Mouse (Mus musculus): ENCODE results near the gene 2010111I01Rik. TPM values are rescaled to one million over a fixed set of nuclear protein-coding genes. Genes with fewer than 3 reads are reported as not detected.
"Not testable (repeated sequence)": the region's sequence is repeated elsewhere in the genome, so short reads cannot be mapped to it uniquely, and the experiment has no call there.

The 2010111I01Rik gene
- total and polyA plus RNA-seq, 3 experiments: 84.6 to 101 (median 91.0) TPM

DNA sequence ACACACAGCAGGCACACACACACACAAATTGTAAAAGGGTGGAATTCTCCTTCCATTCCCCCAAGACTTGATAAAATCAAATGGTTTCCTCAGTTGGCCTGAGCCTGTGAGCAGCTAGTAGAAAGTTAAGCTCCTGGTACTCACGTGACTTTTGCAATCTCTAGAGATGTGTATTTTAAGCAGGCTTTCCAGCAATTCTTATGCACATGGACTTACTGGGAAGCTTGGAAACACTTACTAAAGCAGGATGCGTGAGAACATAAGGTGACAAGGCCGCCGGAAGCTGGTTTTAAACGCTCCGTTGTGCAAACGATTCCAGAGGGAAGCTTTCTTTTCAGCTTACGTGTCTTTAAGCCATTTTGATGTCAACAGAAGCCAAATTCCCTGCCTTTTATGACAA, 41.5 kb upstream of the 2010111I01Rik start:
- DNase-seq: no peak
- Histone ChIP-seq H3K79me2 (replicated peaks; ENCODE audit: control insufficient read depth, insufficient read depth, low read length) (no peaks in the 10 kb centered on the region), H3K4me3 (no peak overlapping the region), H3K27me3 (ENCODE audit: control insufficient read depth, insufficient read depth, low read length) (no peaks in the 10 kb centered on the region), H3K36me3 (ENCODE audit: control insufficient read depth, insufficient read depth, low read length) (no peaks in the 10 kb centered on the region; the same call in 1 of the 2 replicates), H3K4me1 (ENCODE audit: control insufficient read depth, insufficient read depth, low read length) (0 out of 2 replicates have a peak, but pooled peaks cover 1% of the 10 kb centered on the region), H3K9ac (ENCODE audit: low read depth, low read length) (no peak overlapping the region), H3K27ac (no peak overlapping the region)
- TF ChIP-seq EP300 (IDR thresholded peaks at IDR 0.05; ENCODE audit: insufficient read depth, low read depth, low read length): no peak
- TF ChIP-seq CTCF (IDR thresholded peaks at IDR 0.05): no peak
- no peak for TF ChIP-seq POLR2A (IDR thresholded peaks at IDR 0.05; ENCODE audit: insufficient read depth, low read depth, low read length)
- intact Hi-C loops (cut with DNase I): loop anchor here (10.0 kb wide), 1 partner anchor 272 kb away; no protein-coding TSS in a partner anchor
- WGBS: 35% methylated on average over 8 of the region's 8 CpGs

DNA sequence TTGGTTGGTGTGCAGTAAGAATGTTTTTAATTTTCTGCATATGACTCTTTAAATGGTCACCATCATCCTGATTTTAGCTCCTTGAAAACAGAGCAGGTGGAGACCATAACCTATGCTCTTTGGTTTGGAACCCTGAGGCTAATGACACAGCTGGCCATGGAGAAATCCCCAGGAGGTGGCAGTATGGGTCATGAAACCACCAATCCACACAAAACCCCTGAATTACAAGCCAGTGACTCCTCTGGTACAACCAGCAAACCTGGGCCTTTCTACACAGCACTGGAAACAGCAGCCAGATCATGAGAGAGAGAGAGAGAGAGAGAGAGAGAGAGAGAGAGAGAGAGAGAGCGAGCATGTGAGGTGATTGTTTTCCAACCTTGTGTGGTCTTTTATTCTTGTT, 38.2 kb upstream of the 2010111I01Rik start:
- peaks cover 1% of the 10 kb centered on the region; the same call in 1 of the 2 replicates for H3K4me1 ChIP-seq (ENCODE audit: control insufficient read depth, insufficient read depth, low read length)
- TF ChIP-seq POLR2A (IDR thresholded peaks at IDR 0.05; ENCODE audit: insufficient read depth, low read depth, low read length): no peak
- peak; percentile 35; the same call in 1 of the 2 replicates for TF ChIP-seq EP300 (IDR thresholded peaks at IDR 0.05; ENCODE audit: insufficient read depth, low read depth, low read length)
- peak; percentile 79 for TF ChIP-seq CTCF (IDR thresholded peaks at IDR 0.05)
- DNase-seq: peak; percentile 38 to 57
- intact Hi-C loops (cut with DNase I): loop anchor here (10.0 kb wide), 1 partner anchor 268 kb away; no protein-coding TSS in a partner anchor
- no peak overlapping the region for H3K27ac ChIP-seq
- 71% methylated on average over 1 of the region's 1 CpGs for WGBS
- H3K4me3 ChIP-seq: no peak overlapping the region
- no peaks in the 10 kb centered on the region for H3K27me3 ChIP-seq (ENCODE audit: control insufficient read depth, insufficient read depth, low read length)
- no peaks in the 10 kb centered on the region for H3K79me2 ChIP-seq (replicated peaks; ENCODE audit: control insufficient read depth, insufficient read depth, low read length)
- no peaks in the 10 kb centered on the region for H3K36me3 ChIP-seq (ENCODE audit: control insufficient read depth, insufficient read depth, low read length)
- H3K9ac ChIP-seq (ENCODE audit: low read depth, low read length): no peak overlapping the region

DNA sequence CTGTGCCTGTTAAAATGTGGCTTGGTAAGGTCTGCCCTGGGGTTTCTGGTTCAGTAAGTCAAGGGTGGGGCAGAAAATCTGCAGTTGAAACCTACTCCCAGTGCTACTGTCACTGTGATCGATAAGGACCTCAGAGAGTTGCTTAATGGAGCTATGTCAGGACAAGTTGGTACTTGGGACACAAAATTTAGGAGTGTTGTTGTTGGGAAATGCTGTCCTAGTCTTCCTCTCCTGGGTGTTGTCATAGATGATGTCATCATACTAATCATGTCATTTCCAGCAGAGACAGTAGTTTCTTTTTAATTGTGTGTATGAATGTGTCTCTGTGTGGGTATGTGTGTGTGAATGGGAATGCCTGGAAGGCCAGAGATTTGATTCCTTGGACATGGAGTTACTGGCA, 37.2 kb upstream of the 2010111I01Rik start:
- H3K9ac ChIP-seq (ENCODE audit: low read depth, low read length): no peak overlapping the region
- no peak overlapping the region for H3K4me3 ChIP-seq
- no peak for TF ChIP-seq CTCF (IDR thresholded peaks at IDR 0.05)
- H3K79me2 ChIP-seq (replicated peaks; ENCODE audit: control insufficient read depth, insufficient read depth, low read length): no peaks in the 10 kb centered on the region
- H3K27ac ChIP-seq: no peak overlapping the region
- no peaks in the 10 kb centered on the region for H3K27me3 ChIP-seq (ENCODE audit: control insufficient read depth, insufficient read depth, low read length)
- WGBS: 79% methylated on average over 1 of the region's 1 CpGs
- intact Hi-C loops (cut with DNase I): loop anchor here (10.0 kb wide), 1 partner anchor 267 kb away; no protein-coding TSS in a partner anchor
- H3K4me1 ChIP-seq (ENCODE audit: control insufficient read depth, insufficient read depth, low read length): peaks cover 1% of the 10 kb centered on the region; the same call in 1 of the 2 replicates
- no peaks in the 10 kb centered on the region for H3K36me3 ChIP-seq (ENCODE audit: control insufficient read depth, insufficient read depth, low read length)
- no peak for DNase-seq

DNA sequence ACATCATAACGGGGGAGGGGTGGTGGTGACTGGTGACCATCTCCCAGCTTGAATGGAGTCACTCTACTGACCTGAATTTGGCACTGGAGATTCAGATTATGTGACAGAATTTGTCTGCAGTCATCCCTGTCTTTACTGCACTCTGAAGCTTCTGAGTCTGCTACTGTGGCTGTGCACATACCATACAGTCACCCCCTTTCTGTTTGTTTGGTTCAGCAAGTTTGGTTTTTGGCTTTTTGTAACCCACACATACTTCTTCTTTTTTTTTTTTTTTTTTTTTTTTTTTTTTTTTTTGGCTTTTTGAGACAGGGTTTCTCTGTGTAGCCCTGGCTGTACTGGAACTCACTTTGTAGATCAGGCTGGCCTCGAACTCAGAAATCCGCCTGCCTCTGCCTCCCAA, 35.5 kb upstream of the 2010111I01Rik start:
- not testable (repeated sequence) for H3K27me3 ChIP-seq (ENCODE audit: control insufficient read depth, insufficient read depth, low read length)
- intact Hi-C loops (cut with DNase I): loop anchor here (10.0 kb wide), 1 partner anchor 266 kb away; no protein-coding TSS in a partner anchor

DNA sequence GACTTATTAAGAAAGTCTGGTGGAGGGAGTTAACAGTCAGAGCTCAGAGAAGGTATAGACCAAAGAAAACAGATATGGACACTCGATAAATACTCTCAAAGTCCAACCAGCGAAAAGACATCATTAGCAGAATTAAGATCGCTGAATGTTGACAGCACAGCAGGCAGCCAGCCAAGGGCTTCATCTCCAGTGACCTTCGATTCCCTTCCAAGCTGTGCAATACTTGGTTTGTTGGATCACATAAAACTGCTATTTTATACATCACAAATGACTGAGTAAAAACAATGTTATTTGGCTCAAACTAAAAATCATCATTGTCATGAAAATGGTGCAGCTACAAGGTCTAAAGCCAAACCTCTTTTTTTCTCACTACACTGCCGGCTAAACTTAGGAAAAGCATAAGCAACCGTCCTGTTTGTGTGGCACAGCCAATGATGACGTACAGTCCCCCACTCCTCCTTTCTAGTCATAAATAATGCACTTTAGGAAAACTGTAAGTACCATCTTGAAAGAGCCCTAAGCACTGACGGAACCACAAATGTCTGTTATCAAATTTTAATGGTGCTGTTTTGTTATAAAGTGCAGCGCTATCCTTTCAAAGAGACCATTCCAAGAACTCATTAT, 34.8 kb upstream of the 2010111I01Rik start:
- DNase-seq: peak in 1 of 2 experiments; percentile 23
- 72% methylated on average over 9 of the region's 9 CpGs for WGBS
- intact Hi-C loops (cut with DNase I): loop anchor here (10.0 kb wide), 1 partner anchor 265 kb away; no protein-coding TSS in a partner anchor

More for the DNA sequence above, 35.5 kb upstream of the 2010111I01Rik start:
- H3K79me2 ChIP-seq (replicated peaks; ENCODE audit: control insufficient read depth, insufficient read depth, low read length); H3K9ac ChIP-seq (ENCODE audit: low read depth, low read length); H3K4me3 ChIP-seq; H3K4me1 ChIP-seq (ENCODE audit: control insufficient read depth, insufficient read depth, low read length); DNase-seq; H3K36me3 ChIP-seq (ENCODE audit: control insufficient read depth, insufficient read depth, low read length); H3K27ac ChIP-seq: not testable (repeated sequence)
- WGBS: 87% methylated on average over 3 of the region's 3 CpGs

DNA sequence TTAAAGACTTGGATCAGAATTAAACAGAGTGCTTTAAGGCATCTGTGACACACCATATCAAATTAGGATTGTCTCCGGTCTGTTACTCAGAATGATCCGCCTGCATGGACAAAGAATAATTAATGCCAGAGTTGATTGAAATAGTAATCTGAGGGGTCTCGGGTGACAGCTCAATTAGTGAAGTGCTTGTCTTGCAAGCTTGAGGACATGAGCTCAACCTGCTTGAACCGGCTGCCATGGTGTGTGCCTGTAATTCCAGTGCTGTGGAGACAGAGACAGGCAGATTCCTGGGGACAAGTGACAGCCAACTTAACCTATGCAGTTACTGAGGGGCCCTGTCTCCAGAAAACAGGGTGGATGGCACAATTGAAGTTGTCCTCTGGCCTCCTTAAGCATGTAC, 32.2 kb upstream of the 2010111I01Rik start:
- WGBS: 86% methylated on average over 4 of the region's 4 CpGs

More for the DNA sequence above, 34.8 kb upstream of the 2010111I01Rik start:
- no peak overlapping the region for H3K4me3 ChIP-seq
- no peaks in the 10 kb centered on the region for H3K36me3 ChIP-seq (ENCODE audit: control insufficient read depth, insufficient read depth, low read length)
- no peak overlapping the region for H3K27ac ChIP-seq
- TF ChIP-seq CTCF (IDR thresholded peaks at IDR 0.05) (no peak), POLR2A (IDR thresholded peaks at IDR 0.05; ENCODE audit: insufficient read depth, low read depth, low read length) (no peak), EP300 (IDR thresholded peaks at IDR 0.05; ENCODE audit: insufficient read depth, low read depth, low read length) (no peak)
- H3K9ac ChIP-seq (ENCODE audit: low read depth, low read length): no peak overlapping the region
- H3K79me2 ChIP-seq (replicated peaks; ENCODE audit: control insufficient read depth, insufficient read depth, low read length): no peaks in the 10 kb centered on the region
- peaks cover 1% of the 10 kb centered on the region; the same call in 1 of the 2 replicates for H3K4me1 ChIP-seq (ENCODE audit: control insufficient read depth, insufficient read depth, low read length)
- H3K27me3 ChIP-seq (ENCODE audit: control insufficient read depth, insufficient read depth, low read length): no peaks in the 10 kb centered on the region

More for the DNA sequence above, 32.2 kb upstream of the 2010111I01Rik start:
- H3K79me2 ChIP-seq (replicated peaks; ENCODE audit: control insufficient read depth, insufficient read depth, low read length): no peaks in the 10 kb centered on the region
- no peak for DNase-seq
- H3K36me3 ChIP-seq (ENCODE audit: control insufficient read depth, insufficient read depth, low read length): no peaks in the 10 kb centered on the region
- H3K4me3 ChIP-seq: no peak overlapping the region
- no peaks in the 10 kb centered on the region; the same call in 1 of the 2 replicates for H3K4me1 ChIP-seq (ENCODE audit: control insufficient read depth, insufficient read depth, low read length)
- no peak overlapping the region for H3K27ac ChIP-seq
- intact Hi-C loops (cut with DNase I): no loop called here
- H3K27me3 ChIP-seq (ENCODE audit: control insufficient read depth, insufficient read depth, low read length): no peaks in the 10 kb centered on the region
- H3K9ac ChIP-seq (ENCODE audit: low read depth, low read length): no peak overlapping the region
- TF ChIP-seq EP300 (IDR thresholded peaks at IDR 0.05; ENCODE audit: insufficient read depth, low read depth, low read length) (no peak), CTCF (IDR thresholded peaks at IDR 0.05) (no peak), POLR2A (IDR thresholded peaks at IDR 0.05; ENCODE audit: insufficient read depth, low read depth, low read length) (no peak)

Data from heart, adult 2 months (tissue).